Comparison of ENCODE assay signal across 15 mouse cellular contexts in the genomic region with DNA sequence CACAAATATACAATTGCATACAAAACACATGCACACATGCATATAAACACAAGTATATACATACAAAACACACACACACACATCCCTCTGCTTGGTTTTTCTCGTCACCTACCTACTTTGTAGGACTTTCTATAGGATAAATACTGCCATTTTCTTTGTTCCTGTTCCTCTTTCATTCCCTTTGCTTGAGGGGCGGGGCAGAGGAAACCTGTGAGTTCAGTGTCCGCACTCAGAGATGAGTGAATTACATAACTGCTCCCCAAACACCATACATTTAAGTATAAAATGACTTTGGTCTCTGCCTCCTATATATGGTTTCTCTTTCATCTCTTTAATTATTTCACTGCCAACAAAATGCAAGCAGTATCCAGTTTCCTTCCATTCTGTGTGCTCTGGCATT.
"Had no signal": no experiment of that assay in that cellular context is flagged by ENCODE, and none has a peak within 500 bp of the region (broad histone marks: within the 10 kb centered on the region; RNA-seq: fewer than 3 reads in every experiment).

No protein-coding gene starts in this region.

- DNase-seq: retina, postnatal 1 day; right cerebral cortex, adult 18-20 months; right cerebral cortex, postnatal 14 days; right cerebral cortex, postnatal 25 days; right cerebral cortex, postnatal 4 days; spleen, adult 18-20 months; thymus, adult 18-20 months; thymus, adult 2 months; thymus, postnatal 14 days; thymus, postnatal 25 days; thymus, postnatal 36 days; thymus, postnatal 4 days had no signal

- H3K4me1 ChIP-seq: neural tube, embryonic 15.5 days; stomach, embryonic 15.5 days had no signal

- H3K4me3 ChIP-seq: neural tube, embryonic 15.5 days; stomach, embryonic 15.5 days had no signal

- H3K9me3 ChIP-seq: neural tube, embryonic 15.5 days; stomach, embryonic 15.5 days had no signal

- H3K27ac ChIP-seq: neural tube, embryonic 15.5 days; stomach, embryonic 15.5 days; stomach, postnatal 0 days had no signal

- H3K4me2 ChIP-seq: neural tube, embryonic 15.5 days; stomach, embryonic 15.5 days had no signal

- H3K9ac ChIP-seq: neural tube, embryonic 15.5 days; stomach, embryonic 15.5 days had no signal

- H3K27me3 ChIP-seq: neural tube, embryonic 15.5 days; stomach, embryonic 15.5 days had no signal

- H3K36me3 ChIP-seq: stomach, embryonic 15.5 days had no signal
